Mouse (Mus musculus): ENCODE results near the gene Abca8b.

- TF ChIP-seq CTCF (IDR thresholded peaks at IDR 0.05; ENCODE audit: insufficient read depth, low read depth, low read length): no peak
- no peak for TF ChIP-seq POLR2A (IDR thresholded peaks at IDR 0.05; ENCODE audit: insufficient read depth, low read depth, low read length)
These were observed 96.7 kb downstream of the Abca8b start for GRCm38 (mm10) chr11:109898791-109899467.
